ENCODE assay signal across 9 mouse cellular contexts in the genomic region with DNA sequence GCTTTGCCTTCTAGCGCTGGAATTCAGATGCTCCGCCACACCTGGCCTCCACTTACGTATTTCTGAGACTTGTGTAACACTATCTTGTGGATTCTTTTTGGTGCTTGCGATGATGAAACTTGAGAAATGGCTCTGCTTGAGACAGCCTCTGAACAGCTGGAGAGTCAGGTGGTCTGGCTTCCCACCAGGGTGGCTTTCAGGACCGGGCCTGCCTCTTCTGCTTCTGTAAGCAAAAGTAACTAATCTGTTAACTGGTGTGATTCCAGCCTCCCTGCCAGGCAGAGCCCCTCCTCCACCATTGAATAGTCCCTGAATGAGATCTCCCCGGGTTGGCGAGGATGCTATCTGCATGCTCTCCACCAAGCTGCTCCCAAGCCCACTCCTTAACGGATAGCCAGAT.
DNase-seq lines count a peak whose midpoint lies in the region; ATAC-seq lines count a peak whose summit lies in the region.
"Had no signal": no experiment of that assay in that cellular context is flagged by ENCODE, and none has a peak within 500 bp of the region (broad histone marks: within the 10 kb centered on the region; RNA-seq: fewer than 3 reads in every experiment).

No protein-coding gene starts in this region.

- peak overlapping the region; percentile 39 for H3K4me2 ChIP-seq in forebrain, embryonic 16.5 days (ENCODE audit: low read length)
- H3K4me2 ChIP-seq in intestine, embryonic 16.5 days (ENCODE audit: low read depth, low read length): no peak overlapping the region

- no peaks in the 10 kb centered on the region for H3K36me3 ChIP-seq in forebrain, embryonic 16.5 days (ENCODE audit: control insufficient read depth, insufficient read depth)
- no peaks in the 10 kb centered on the region for H3K36me3 ChIP-seq in intestine, embryonic 16.5 days (ENCODE audit: control insufficient read depth, insufficient read depth, low read length)

- peak overlapping the region; percentile 88 for H3K27ac ChIP-seq in forebrain, embryonic 16.5 days (ENCODE audit: low read length)
- H3K27ac ChIP-seq in intestine, embryonic 16.5 days (ENCODE audit: low read length): no peak overlapping the region
- H3K27ac ChIP-seq: macrophage had no signal

- H3K9me3 ChIP-seq in forebrain, embryonic 16.5 days (ENCODE audit: control insufficient read depth, low read length): no peaks in the 10 kb centered on the region
- no peaks in the 10 kb centered on the region for H3K9me3 ChIP-seq in intestine, embryonic 16.5 days (ENCODE audit: control insufficient read depth, low read length)

- 6% methylated on average over 8 of the region's 8 CpGs for WGBS in forebrain, embryonic 16.5 days
- WGBS in intestine, embryonic 16.5 days: 39% methylated on average over 8 of the region's 8 CpGs

- DNase-seq in right cerebral cortex, adult 18-20 months: peak; percentile 30
- no peak for DNase-seq in right cerebral cortex, postnatal 25 days
- DNase-seq in lung, postnatal 10 days: peak; percentile 58
- DNase-seq in skeletal muscle tissue, adult 2 months (ENCODE audit: low read depth, low spot score): peak; percentile 94
- DNase-seq in adrenal gland, postnatal 14 days: no peak

- peak overlapping the region; percentile 31; the same call in 1 of the 2 replicates for H3K9ac ChIP-seq in forebrain, embryonic 16.5 days (replicated peaks; ENCODE audit: low read depth, low read length)
- no peak overlapping the region for H3K9ac ChIP-seq in intestine, embryonic 16.5 days (ENCODE audit: low read depth, low read length)

- H3K4me3 ChIP-seq in forebrain, embryonic 16.5 days (replicated peaks; ENCODE audit: low read length): no peak overlapping the region
- no peak overlapping the region for H3K4me3 ChIP-seq in intestine, embryonic 16.5 days (ENCODE audit: low read length)

- H3K4me1 ChIP-seq in forebrain, embryonic 16.5 days (replicated peaks; ENCODE audit: control insufficient read depth, insufficient read depth, low read length): peaks cover 80% of the 10 kb centered on the region
- peaks cover 23% of the 10 kb centered on the region for H3K4me1 ChIP-seq in intestine, embryonic 16.5 days (ENCODE audit: control insufficient read depth, insufficient read depth, low read length)

- H3K27me3 ChIP-seq in forebrain, embryonic 16.5 days (replicated peaks; ENCODE audit: control insufficient read depth, insufficient read depth, low read length): no peaks in the 10 kb centered on the region
- H3K27me3 ChIP-seq in intestine, embryonic 16.5 days (replicated peaks; ENCODE audit: control insufficient read depth, insufficient read depth, low read length): no peaks in the 10 kb centered on the region

- ATAC-seq in forebrain, embryonic 16.5 days: peak; percentile 57
- ATAC-seq in inflammation-experienced regulatory T-cells, adult 6 months: no peak
- no peak for ATAC-seq in intestine, embryonic 16.5 days

Comparison
In these comparisons a context has a peak if more than half of its experiments do, and no peak if none do; other contexts are left out.
1. DNase-seq: peak in right cerebral cortex, adult 18-20 months (single experiment), lung, postnatal 10 days (single experiment) and skeletal muscle tissue, adult 2 months (single experiment); none in right cerebral cortex, postnatal 25 days (single experiment) and adrenal gland, postnatal 14 days (single experiment).